Mouse (Mus musculus): ENCODE results near the gene Vps37d.
"Not testable (repeated sequence)": the region's sequence is repeated elsewhere in the genome, so short reads cannot be mapped to it uniquely, and the experiment has no call there.

DNA sequence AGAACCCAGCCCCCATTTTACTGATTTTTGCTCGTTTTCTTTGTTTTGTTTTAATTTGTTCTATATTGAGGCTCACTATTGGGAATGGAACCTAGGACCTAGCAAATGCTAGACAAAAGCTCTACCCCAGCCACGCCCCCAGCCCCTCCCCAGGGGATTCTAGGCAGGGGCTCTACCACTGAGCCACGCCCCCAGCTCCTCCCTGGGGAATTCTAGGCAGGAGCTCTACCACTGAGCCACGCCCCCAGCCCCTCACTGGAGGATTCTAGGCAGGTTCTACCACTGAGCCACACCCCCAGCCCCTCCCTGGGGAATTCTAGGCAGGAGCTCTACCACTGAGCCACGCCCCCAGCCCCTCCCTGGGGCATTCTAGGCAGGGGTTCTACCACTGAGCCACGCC lies 28.8 kb downstream of the Vps37d start:
- TF ChIP-seq CTCF (conservative IDR thresholded peaks at IDR 0.05; ENCODE audit: low read length); POU5F1 (IDR thresholded peaks at IDR 0.05; ENCODE audit: borderline replicate concordance, low read length); NANOG (IDR thresholded peaks at IDR 0.05; ENCODE audit: borderline replicate concordance, low read length): not testable (repeated sequence)

All from E14TG2a.4 (cell line).